ENCODE assay signal across 19 mouse cellular contexts in the genomic region with DNA sequence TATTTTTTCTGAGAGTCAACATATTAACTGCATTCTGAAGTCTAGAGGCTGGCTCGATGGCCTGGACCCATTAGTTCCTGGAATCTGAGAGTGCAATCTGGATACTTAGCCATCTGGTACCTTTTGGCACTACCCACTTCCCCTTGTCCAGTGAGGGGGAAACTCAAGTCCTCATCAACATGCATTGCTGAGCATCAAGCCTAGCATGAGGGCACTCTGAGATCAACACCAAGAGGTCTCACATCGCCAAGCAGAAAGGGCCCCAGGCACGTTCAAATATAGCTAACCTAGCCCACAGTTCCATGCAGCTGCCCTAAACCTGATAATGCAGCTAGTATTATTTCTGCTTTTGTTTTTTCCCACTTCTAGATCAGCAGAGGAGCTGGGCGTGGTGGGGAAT.
DNase-seq lines count a peak whose midpoint lies in the region; ATAC-seq and TF ChIP-seq lines count a peak whose summit lies in the region.
"Had no signal": no experiment of that assay in that cellular context is flagged by ENCODE, and none has a peak within 500 bp of the region (broad histone marks: within the 10 kb centered on the region; RNA-seq: fewer than 3 reads in every experiment).

No protein-coding gene starts in this region.

- H3K9ac ChIP-seq in hindbrain, postnatal 0 days (replicated peaks; ENCODE audit: low read length), result no peak overlapping the region
- no peak overlapping the region for H3K9ac ChIP-seq in hindbrain, embryonic 11.5 days (ENCODE audit: low read depth, low read length)
- H3K9ac ChIP-seq in neural tube, embryonic 15.5 days (replicated peaks), result no peak overlapping the region
- H3K9ac ChIP-seq: forebrain, postnatal 0 days had no signal

- no peak overlapping the region for H3K4me3 ChIP-seq in hindbrain, postnatal 0 days (ENCODE audit: low read length)
- no peak overlapping the region for H3K4me3 ChIP-seq in hindbrain, embryonic 11.5 days (ENCODE audit: low read depth, low read length)
- no peak overlapping the region for H3K4me3 ChIP-seq in neural tube, embryonic 15.5 days (replicated peaks)
- H3K4me3 ChIP-seq: heart, embryonic 10.5 days; myocyte had no signal

- no peak overlapping the region; the same call in 1 of the 2 replicates for H3K27ac ChIP-seq in hindbrain, postnatal 0 days
- no peak overlapping the region for H3K27ac ChIP-seq in hindbrain, embryonic 11.5 days (ENCODE audit: low read depth, low read length)
- H3K27ac ChIP-seq in neural tube, embryonic 15.5 days (replicated peaks), result no peak overlapping the region
- H3K27ac ChIP-seq: heart, embryonic 10.5 days had no signal

- H3K9me3 ChIP-seq in hindbrain, postnatal 0 days (ENCODE audit: low read length), result no peaks in the 10 kb centered on the region
- H3K9me3 ChIP-seq in hindbrain, embryonic 11.5 days (ENCODE audit: control insufficient read depth, low read length), result no peaks in the 10 kb centered on the region
- no peaks in the 10 kb centered on the region for H3K9me3 ChIP-seq in neural tube, embryonic 15.5 days (replicated peaks)
- H3K9me3 ChIP-seq: heart, embryonic 10.5 days had no signal

- ATAC-seq in hindbrain, postnatal 0 days, result peak; percentile 41; the same call in 1 of the 2 replicates
- no peak for ATAC-seq in hindbrain, embryonic 11.5 days (ENCODE audit: low FRiP score)
- no peak for ATAC-seq in erythroid progenitor cell, adult 5-6 weeks (replicated peaks; ENCODE audit: low FRiP score, poor library complexity, severe bottlenecking)
- ATAC-seq in neural tube, embryonic 15.5 days (ENCODE audit: low FRiP score), result no peak
- ATAC-seq in granulocyte monocyte progenitor cell, adult 5-6 weeks (replicated peaks; ENCODE audit: poor library complexity, severe bottlenecking), result no peak
- ATAC-seq: forebrain, postnatal 0 days; inflammation-experienced regulatory T-cells, adult 6 months had no signal

- WGBS in hindbrain, postnatal 0 days, result 70% methylated on average over 4 of the region's 4 CpGs
- 90% methylated on average over 4 of the region's 4 CpGs for WGBS in hindbrain, embryonic 11.5 days
- WGBS in neural tube, embryonic 15.5 days, result 89% methylated on average over 4 of the region's 4 CpGs

- peaks cover 20% of the 10 kb centered on the region for H3K4me1 ChIP-seq in hindbrain, postnatal 0 days (ENCODE audit: insufficient read depth, low read length)
- no peaks in the 10 kb centered on the region for H3K4me1 ChIP-seq in hindbrain, embryonic 11.5 days (replicated peaks; ENCODE audit: control insufficient read depth, insufficient read depth, low read length)
- peaks cover 46% of the 10 kb centered on the region for H3K4me1 ChIP-seq in neural tube, embryonic 15.5 days

- peak; percentile 74 for DNase-seq in hindbrain, postnatal 0 days (ENCODE audit: low spot score)
- no peak for DNase-seq in hindbrain, embryonic 11.5 days (ENCODE audit: low spot score)
- peak; percentile 6 to 13 for DNase-seq in B cell, adult 2 months
- peak; percentile 93 for DNase-seq in cerebellum, adult 11-12 months
- peak; percentile 72 to 82 for DNase-seq in cerebellum, postnatal 36 days
- DNase-seq: adrenal gland, adult 2 months; forebrain, postnatal 0 days; gastrocnemius, postnatal 10 days; heart, postnatal 4 days; kidney, postnatal 14 days; lung, postnatal 14 days; thymus, postnatal 36 days had no signal

- no peak overlapping the region for H3K4me2 ChIP-seq in hindbrain, postnatal 0 days (ENCODE audit: low read depth, low read length)
- H3K4me2 ChIP-seq in hindbrain, embryonic 11.5 days (replicated peaks; ENCODE audit: low read depth, low read length), result no peak overlapping the region
- H3K4me2 ChIP-seq in neural tube, embryonic 15.5 days, result no peak overlapping the region
- H3K4me2 ChIP-seq: midbrain, embryonic 11.5 days had no signal

- H3K27me3 ChIP-seq in hindbrain, postnatal 0 days (ENCODE audit: insufficient read depth, low read length), result no peaks in the 10 kb centered on the region
- no peaks in the 10 kb centered on the region for H3K27me3 ChIP-seq in hindbrain, embryonic 11.5 days (ENCODE audit: control insufficient read depth, insufficient read depth, low read length)
- no peaks in the 10 kb centered on the region for H3K27me3 ChIP-seq in neural tube, embryonic 15.5 days (replicated peaks)

- no peak for TF ChIP-seq CTCF in hindbrain, postnatal 0 days (IDR thresholded peaks at IDR 0.05; ENCODE audit: low read depth)

- no peaks in the 10 kb centered on the region for H3K36me3 ChIP-seq in hindbrain, postnatal 0 days (ENCODE audit: insufficient read depth, low read length)
- H3K36me3 ChIP-seq in hindbrain, embryonic 11.5 days (ENCODE audit: control insufficient read depth, insufficient read depth, low read length), result no peaks in the 10 kb centered on the region
- no peaks in the 10 kb centered on the region for H3K36me3 ChIP-seq in neural tube, embryonic 15.5 days
- H3K36me3 ChIP-seq: heart, embryonic 10.5 days had no signal
